Mouse (Mus musculus) embryonic facial prominence, embryonic 14.5 days (tissue): ENCODE results near the gene Ttc16. TPM values are rescaled to one million over a fixed set of nuclear protein-coding genes. Genes with fewer than 3 reads are reported as not detected.
A peak's percentile ranks its signal among the peaks of the same experiment; 100 is the strongest.

ENCODE experiments used
- ATAC-seq: fragments of 200-750 bp; cut with Nextera tagmentation; 2 replicates; pipeline ENCODE4 v1.8.0; 2017; ENCODE audit warnings: low read depth, moderate number of reproducible peaks, moderate TSS enrichment
- DNase-seq: peaks from one replicate; pipeline ENCODE4 v3.0.0-alpha.2; 2015; ENCODE audit warnings: low spot score
- H3K27ac ChIP-seq: fragments of 300-500 bp; sonication (generic); replicated peaks from 2 replicates; pipeline ENCODE4 v1.5.1; 2014; ENCODE audit warnings: low read depth, mild to moderate bottlenecking, low read length, moderate library complexity
- H3K27me3 ChIP-seq: fragments of 300-500 bp; sonication (generic); replicated peaks from 2 replicates; pipeline ENCODE4 v1.6.1; 2014; ENCODE audit warnings: low read length; ENCODE audit not compliant: control insufficient read depth, insufficient read depth
- H3K36me3 ChIP-seq: fragments of 300-500 bp; sonication (generic); 2 replicates; pipeline ENCODE4 v1.6.1; 2014; ENCODE audit warnings: low read length, mixed read lengths; ENCODE audit not compliant: control insufficient read depth, insufficient read depth
- H3K4me1 ChIP-seq: fragments of 300-500 bp; sonication (generic); 2 replicates; pipeline ENCODE4 v1.6.1; 2014; ENCODE audit warnings: antibody characterized with exemption, low read length; ENCODE audit not compliant: control insufficient read depth, insufficient read depth
- H3K4me2 ChIP-seq: fragments of 300-500 bp; sonication (generic); 2 replicates; pipeline ENCODE4 v1.6.1; 2014; ENCODE audit warnings: low read depth, mild to moderate bottlenecking, low read length, moderate library complexity, mixed read lengths
- H3K4me3 ChIP-seq: fragments of 300-500 bp; sonication (generic); 2 replicates; pipeline ENCODE4 v1.5.1; 2014; ENCODE audit warnings: low read depth, mild to moderate bottlenecking, low read length
- H3K9ac ChIP-seq: fragments of 300-500 bp; sonication (generic); 2 replicates; pipeline ENCODE4 v1.6.1; 2014; ENCODE audit warnings: low read depth, mild to moderate bottlenecking, low read length, moderate library complexity, mixed read lengths
- H3K9me3 ChIP-seq: fragments of 300-500 bp; sonication (generic); 2 replicates; pipeline ENCODE4 v1.6.1; 2016; ENCODE audit warnings: low read length; ENCODE audit not compliant: control insufficient read depth
- WGBS: fragments of 180-500 bp; shearing (Covaris S2); extraction: QIAGEN DNeasy Blood & Tissue Kit; methylation state at CpG from one replicate; pipeline ENCODE4 v1.1.7; 2014; 5-methylcytosine and 5-hydroxymethylcytosine counted together
- polyA plus RNA-seq: library from polyadenylated mRNA; unstranded; fragments of >200 nt; fragmentation: Nextera tagmentation; extraction: Ambion mirVana; gene quantifications from 2 replicates; pipeline ENCODE4 v1.2.1, GENCODE M21; 2014

Gene Ttc16
- polyA plus RNA-seq, 1 experiment from 2014 or later: 0.85 TPM

DNA sequence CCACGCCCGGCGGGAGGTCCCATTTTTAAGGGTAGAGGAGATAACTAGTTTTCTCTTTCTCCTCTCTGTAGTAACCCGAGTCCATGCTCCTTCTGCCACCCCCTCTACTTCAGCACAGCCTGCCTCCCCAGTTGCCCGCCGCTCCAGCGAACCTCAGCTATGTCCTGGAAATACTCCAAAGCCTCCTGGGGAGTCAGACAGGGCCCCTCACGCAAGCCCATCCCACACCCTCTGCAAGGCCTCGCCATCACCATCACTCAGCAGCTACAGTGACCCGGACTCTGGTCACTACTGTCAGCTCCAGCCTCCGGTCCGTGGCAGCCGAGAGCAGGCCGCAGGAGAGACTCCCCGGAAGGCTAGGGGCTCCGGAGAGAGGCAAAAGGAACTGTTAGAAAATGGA lies 26.4 kb downstream of the Ttc16 start:
- H3K9me3 ChIP-seq: no peaks in the 10 kb centered on the region
- no peak overlapping the region for H3K27ac ChIP-seq
- ATAC-seq: no peak
- no peaks in the 10 kb centered on the region for H3K4me1 ChIP-seq
- DNase-seq: no peak
- H3K27me3 ChIP-seq: no peaks in the 10 kb centered on the region
- peaks cover 59% of the 10 kb centered on the region for H3K36me3 ChIP-seq
- no peak overlapping the region for H3K4me2 ChIP-seq
- 84% methylated on average over 16 of the region's 16 CpGs for WGBS
- no peak overlapping the region for H3K9ac ChIP-seq
- H3K4me3 ChIP-seq: no peak overlapping the region

DNA sequence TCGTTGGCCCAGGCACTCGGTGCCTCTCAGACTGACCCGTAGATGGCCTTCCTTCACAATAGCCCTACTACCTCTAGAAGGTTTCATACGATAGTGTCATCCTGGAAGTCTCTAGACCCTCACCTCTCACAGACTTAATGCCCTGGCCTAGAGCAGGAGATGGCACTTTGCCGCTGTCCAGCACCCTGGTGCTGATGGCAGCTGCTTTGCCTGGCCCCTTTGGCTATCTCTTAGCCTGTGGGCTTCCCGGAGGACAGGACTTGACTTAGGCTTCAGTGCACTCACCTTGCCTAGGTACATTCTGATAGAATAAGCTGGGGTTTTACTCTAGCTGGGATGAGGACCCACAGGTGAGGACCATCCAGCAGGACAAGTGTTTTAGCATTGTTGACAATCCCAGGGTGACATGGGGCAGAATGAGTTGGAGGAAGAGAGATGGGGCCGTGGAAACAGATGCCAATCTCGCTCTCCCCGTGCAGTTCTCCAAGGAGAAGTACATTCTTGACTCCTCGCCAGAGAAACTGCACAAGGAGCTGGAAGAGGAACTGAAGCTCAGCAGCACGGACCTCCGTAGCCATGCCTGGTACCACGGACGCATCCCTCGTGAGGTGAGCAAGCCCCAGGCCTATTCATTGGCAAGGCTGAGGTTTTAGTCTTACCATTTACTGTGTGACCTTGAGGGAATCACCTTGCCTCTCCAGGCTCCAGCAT lies 31.0 kb downstream of the Ttc16 start:
- Histone ChIP-seq H3K4me2 (no peak overlapping the region), H3K27me3 (peaks cover 14% of the 10 kb centered on the region), H3K9ac (no peak overlapping the region), H3K4me3 (no peak overlapping the region), H3K9me3 (no peaks in the 10 kb centered on the region), H3K36me3 (peaks cover 40% of the 10 kb centered on the region), H3K4me1 (peaks cover 11% of the 10 kb centered on the region), H3K27ac (no peak overlapping the region)
- no peak for DNase-seq
- 75% methylated on average over 15 of the region's 15 CpGs for WGBS
- no peak for ATAC-seq

DNA sequence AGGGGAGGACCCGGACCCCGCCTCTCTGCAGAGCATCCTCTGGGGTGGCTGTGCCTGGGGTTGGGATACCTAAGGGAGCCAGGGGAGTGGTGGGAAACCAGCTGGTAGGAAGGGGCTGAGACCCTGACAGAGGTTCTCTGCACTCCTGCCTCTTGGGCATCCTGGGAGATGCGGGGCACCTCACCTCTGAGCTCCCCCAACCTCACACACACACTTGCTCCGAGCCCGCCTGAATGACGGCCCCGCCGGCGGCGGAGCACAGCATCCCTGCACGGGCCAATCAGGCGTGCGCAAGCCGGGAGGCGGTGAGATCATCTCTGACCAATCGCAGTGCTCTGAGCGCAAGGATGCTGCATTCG lies 33.3 kb downstream of the Ttc16 start:
- Histone ChIP-seq H3K4me3 (peak overlapping the region; percentile 52), H3K4me2 (peak overlapping the region; percentile 98), H3K27ac (no peak overlapping the region), H3K27me3 (peaks cover 14% of the 10 kb centered on the region), H3K36me3 (peaks cover 22% of the 10 kb centered on the region), H3K4me1 (peaks cover 11% of the 10 kb centered on the region), H3K9me3 (no peaks in the 10 kb centered on the region), H3K9ac (no peak overlapping the region)
- 9% methylated on average over 9 of the region's 18 CpGs for WGBS
- peak; percentile 85 for ATAC-seq
- peak; percentile 66 for DNase-seq

GRCm38 (mm10) chr2:32741273-32742172 lies 33.9 kb downstream of the Ttc16 start:
- Histone ChIP-seq H3K27ac (no peak overlapping the region), H3K36me3 (peaks cover 15% of the 10 kb centered on the region), H3K9me3 (no peaks in the 10 kb centered on the region), H3K9ac (peak overlapping the region; percentile 68), H3K4me1 (peaks cover 11% of the 10 kb centered on the region), H3K4me3 (peak overlapping the region; percentile 52), H3K4me2 (peak overlapping the region; percentile 98), H3K27me3 (peaks cover 14% of the 10 kb centered on the region)
- ATAC-seq (peak; percentile 53), DNase-seq (peak; percentile 68)
- 4% methylated on average over 35 of the region's 58 CpGs for WGBS

DNA sequence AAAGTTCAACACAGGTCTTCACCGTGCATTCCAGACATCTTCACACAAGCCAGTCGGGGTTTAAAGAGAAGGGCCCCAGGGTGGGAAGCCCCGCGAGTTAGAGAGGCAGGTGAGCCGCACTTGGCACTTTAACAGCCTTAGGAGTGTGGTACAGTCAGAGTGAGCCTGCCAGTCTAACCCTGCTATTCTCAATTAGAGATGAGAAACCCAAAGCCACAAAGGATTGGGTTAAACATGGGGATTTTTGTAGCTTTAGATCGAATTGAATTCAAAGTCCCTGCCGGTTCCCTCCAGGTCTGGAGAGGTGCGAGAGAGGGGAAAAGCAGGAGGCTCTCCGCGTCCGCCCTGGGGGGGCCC lies 34.5 kb downstream of the Ttc16 start, which contains the start of gene 6330409D20Rik:
Gene 6330409D20Rik, minus strand, starts transcription at position 101 of the 357 bp plus-strand sequence.
- peak within 1 kb of the TSS; percentile 68 for H3K9ac ChIP-seq
- H3K36me3 ChIP-seq: peaks cover 9% of the 10 kb centered on the region; the same call in 1 of the 2 replicates
- ATAC-seq: no peak
- H3K27me3 ChIP-seq: peaks cover 14% of the 10 kb centered on the region
- H3K4me3 ChIP-seq: peak within 1 kb of the TSS; percentile 52
- H3K4me1 ChIP-seq: peaks cover 11% of the 10 kb centered on the region
- H3K4me2 ChIP-seq: peak within 1 kb of the TSS; percentile 98
- no peaks in the 10 kb centered on the region for H3K9me3 ChIP-seq
- 9% methylated on average over 11 of the region's 11 CpGs for WGBS
- DNase-seq: no peak
- no peak within 1 kb of the TSS for H3K27ac ChIP-seq

DNA sequence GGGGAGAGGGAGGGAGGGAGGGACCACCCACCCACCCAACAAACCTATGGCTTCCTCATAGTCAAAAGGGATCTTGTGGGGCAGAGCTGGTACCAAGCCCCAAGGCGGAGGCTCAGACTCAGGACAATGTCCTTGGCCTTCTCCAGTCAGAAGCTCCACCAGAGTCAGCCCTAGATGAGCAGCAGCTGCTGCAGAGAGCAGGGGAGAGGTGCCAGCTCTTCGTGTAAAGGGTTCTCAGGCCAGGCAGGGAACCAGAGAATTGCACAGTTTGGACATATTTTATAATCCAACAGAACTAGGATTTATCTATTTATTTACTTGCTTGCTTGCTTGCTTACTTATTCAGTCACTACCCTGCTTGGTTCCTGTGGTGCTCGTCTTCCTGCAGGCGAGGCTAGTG lies 36.1 kb downstream of the Ttc16 start:
- peaks cover 14% of the 10 kb centered on the region for H3K27me3 ChIP-seq
- no peak overlapping the region for H3K4me2 ChIP-seq
- WGBS: 77% methylated on average over 4 of the region's 4 CpGs
- H3K4me3 ChIP-seq: no peak overlapping the region
- H3K9me3 ChIP-seq: no peaks in the 10 kb centered on the region
- DNase-seq (no peak), ATAC-seq (no peak)
- H3K36me3 ChIP-seq: no peaks in the 10 kb centered on the region
- no peak overlapping the region for H3K27ac ChIP-seq
- peaks cover 11% of the 10 kb centered on the region for H3K4me1 ChIP-seq
- H3K9ac ChIP-seq: no peak overlapping the region

DNA sequence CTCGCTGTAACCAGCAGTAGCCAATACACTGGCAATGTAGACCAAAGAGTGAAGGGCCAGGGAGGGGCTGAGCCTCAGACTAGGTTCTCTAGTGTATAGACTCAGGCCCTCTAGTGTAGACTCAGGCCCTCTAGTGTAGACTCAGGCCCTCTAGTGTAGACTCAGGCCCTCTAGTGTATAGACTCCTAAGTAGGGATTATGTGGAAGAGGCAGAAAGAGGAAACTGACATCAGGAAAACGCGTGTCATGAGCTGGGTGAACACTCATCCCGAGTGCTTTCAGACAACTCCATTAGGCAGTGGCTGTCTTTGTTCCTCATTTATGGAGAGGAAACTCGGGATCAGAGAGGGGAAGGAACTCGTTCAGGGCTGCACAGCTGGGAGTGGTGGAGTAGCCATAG lies 38.4 kb downstream of the Ttc16 start:
- Histone ChIP-seq H3K27ac (no peak overlapping the region), H3K4me3 (no peak overlapping the region), H3K27me3 (peaks cover 9% of the 10 kb centered on the region), H3K4me2 (no peak overlapping the region), H3K9ac (no peak overlapping the region), H3K4me1 (peaks cover 11% of the 10 kb centered on the region), H3K9me3 (no peaks in the 10 kb centered on the region), H3K36me3 (no peaks in the 10 kb centered on the region)
- ATAC-seq: no peak
- 66% methylated on average over 6 of the region's 6 CpGs for WGBS
- DNase-seq: no peak

DNA sequence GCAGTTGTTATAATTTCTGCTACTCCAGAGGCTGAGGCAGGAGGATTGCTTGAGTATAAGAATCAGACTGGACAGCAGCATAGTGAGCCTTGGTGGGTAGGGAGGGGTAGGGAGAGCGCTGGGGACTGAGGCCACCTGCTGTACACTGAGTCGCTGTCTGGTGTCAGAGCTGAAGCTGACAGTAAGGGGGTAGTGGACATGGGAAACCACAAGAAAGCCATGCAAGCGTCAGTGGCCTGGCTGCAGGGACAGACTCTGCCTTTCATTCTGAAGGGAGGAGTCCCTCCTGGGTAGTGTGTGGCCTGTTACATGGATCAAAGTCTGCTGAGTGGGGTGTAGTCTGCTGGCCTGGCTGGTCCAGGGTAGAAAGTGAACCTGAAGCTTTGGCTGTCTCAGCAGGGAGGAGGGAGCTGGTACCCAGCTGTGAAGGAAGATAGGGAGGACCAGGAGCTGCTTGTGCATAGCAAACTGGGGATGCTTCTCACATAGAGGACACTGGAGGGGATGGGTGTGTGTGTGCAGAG lies 39.1 kb downstream of the Ttc16 start:
- Histone ChIP-seq H3K4me2 (no peak overlapping the region), H3K4me1 (peaks cover 8% of the 10 kb centered on the region), H3K27ac (no peak overlapping the region), H3K36me3 (no peaks in the 10 kb centered on the region), H3K9ac (no peak overlapping the region), H3K27me3 (peaks cover 4% of the 10 kb centered on the region; the same call in 1 of the 2 replicates), H3K4me3 (no peak overlapping the region), H3K9me3 (no peaks in the 10 kb centered on the region)
- DNase-seq: no peak
- 51% methylated on average over 3 of the region's 3 CpGs for WGBS
- no peak for ATAC-seq
